ENCODE assay signal across 20 mouse cellular contexts in genomic region chr1:86347716-86348045, GRCm38 (mm10).
"Had no signal": no experiment of that assay in that cellular context is flagged by ENCODE, and none has a peak within 500 bp of the region (broad histone marks: within the 10 kb centered on the region; RNA-seq: fewer than 3 reads in every experiment).

No protein-coding gene starts in this region.

- H3K27me3 ChIP-seq: kidney, embryonic 15.5 days; limb, embryonic 12.5 days; limb, embryonic 15.5 days; midbrain, embryonic 13.5 days; stomach, embryonic 15.5 days had no signal

- H3K4me3 ChIP-seq: kidney, embryonic 15.5 days; limb, embryonic 12.5 days; limb, embryonic 15.5 days; midbrain, embryonic 13.5 days; stomach, embryonic 15.5 days had no signal

- H3K9me3 ChIP-seq: kidney, embryonic 15.5 days; limb, embryonic 12.5 days; limb, embryonic 15.5 days; midbrain, embryonic 13.5 days; stomach, embryonic 15.5 days had no signal

- H3K9ac ChIP-seq: kidney, embryonic 15.5 days; limb, embryonic 12.5 days; limb, embryonic 15.5 days; liver, embryonic 14.5 days; liver, postnatal 0 days; lung, embryonic 14.5 days; midbrain, embryonic 13.5 days; stomach, embryonic 15.5 days had no signal

- H3K4me2 ChIP-seq: kidney, embryonic 15.5 days; limb, embryonic 12.5 days; limb, embryonic 15.5 days; liver, embryonic 11.5 days; lung, embryonic 14.5 days; midbrain, embryonic 13.5 days; stomach, embryonic 15.5 days had no signal

- H3K27ac ChIP-seq: limb, embryonic 12.5 days; limb, embryonic 15.5 days; liver, embryonic 14.5 days; macrophage; midbrain, embryonic 13.5 days; stomach, embryonic 15.5 days had no signal

- DNase-seq: kidney, adult 8-10 months; kidney, postnatal 10 days; kidney, postnatal 36 days; layer of hippocampus, postnatal 36 days; left cerebral cortex, postnatal 4 days; liver, postnatal 0 days; right cerebral cortex, postnatal 14 days; right cerebral cortex, postnatal 4 days; thymus, adult 2 months; thymus, postnatal 14 days had no signal

- H3K4me1 ChIP-seq: limb, embryonic 12.5 days; limb, embryonic 15.5 days; midbrain, embryonic 13.5 days; stomach, embryonic 15.5 days had no signal

- ATAC-seq: liver, postnatal 0 days; lung, postnatal 0 days; midbrain, embryonic 13.5 days had no signal
